Mouse (Mus musculus) hindbrain, embryonic 13.5 days (tissue): ENCODE data around the gene Aip. TPM values are rescaled to one million over a fixed set of nuclear protein-coding genes. Genes with fewer than 3 reads are reported as not detected.
"Not testable (repeated sequence)": the region's sequence is repeated elsewhere in the genome, so short reads cannot be mapped to it uniquely, and the experiment has no call there.

ENCODE experiments used
- ATAC-seq: fragments of 200-750 bp; cut with Nextera tagmentation; 2 replicates; pipeline ENCODE4 v1.8.0; 2017; ENCODE audit warnings: moderate TSS enrichment; ENCODE audit not compliant: low FRiP score
- H3K27ac ChIP-seq: fragments of 300-500 bp; sonication (generic); 2 replicates; pipeline ENCODE4 v1.5.1; 2015; ENCODE audit warnings: inconsistent platforms, mild to moderate bottlenecking, moderate library complexity
- H3K27me3 ChIP-seq: fragments of 300-500 bp; sonication (generic); 2 replicates; pipeline ENCODE4 v1.6.1; 2015; ENCODE audit warnings: mild to moderate bottlenecking, inconsistent platforms
- H3K36me3 ChIP-seq: fragments of 300-500 bp; sonication (generic); 2 replicates; pipeline ENCODE4 v1.6.1; 2015; ENCODE audit warnings: mild to moderate bottlenecking, inconsistent platforms
- H3K4me1 ChIP-seq: fragments of 300-500 bp; sonication (generic); replicated peaks from 2 replicates; pipeline ENCODE4 v1.6.1; 2015; ENCODE audit warnings: inconsistent platforms
- H3K4me2 ChIP-seq: fragments of 300-500 bp; sonication (generic); 2 replicates; pipeline ENCODE4 v1.6.1; 2015; ENCODE audit warnings: inconsistent platforms, mild to moderate bottlenecking, moderate library complexity
- H3K4me3 ChIP-seq: fragments of 300-500 bp; sonication (generic); 2 replicates; pipeline ENCODE4 v1.5.1; 2015; ENCODE audit warnings: mild to moderate bottlenecking, inconsistent platforms
- H3K9ac ChIP-seq: fragments of 300-500 bp; sonication (generic); 2 replicates; pipeline ENCODE4 v1.6.1; 2015; ENCODE audit warnings: mild to moderate bottlenecking, inconsistent platforms
- H3K9me3 ChIP-seq: fragments of 300-500 bp; sonication (generic); 2 replicates; pipeline ENCODE4 v1.6.1; 2016; ENCODE audit warnings: inconsistent platforms
- WGBS: fragments of 180-500 bp; shearing (Covaris S2); methylation state at CpG from one replicate; pipeline ENCODE4 v1.1.7; 2015; 5-methylcytosine and 5-hydroxymethylcytosine counted together
- polyA plus RNA-seq: library from polyadenylated mRNA; unstranded; fragments of >200 nt; fragmentation: Nextera tagmentation; extraction: Ambion mirVana; gene quantifications from 2 replicates; pipeline ENCODE4 v1.2.1, GENCODE M21; 2015

Aip gene
- polyA plus RNA-seq, 1 experiment from 2014 or later = 90.3 TPM

- Histone ChIP-seq H3K36me3 (peaks cover 36% of the 10 kb centered on the region), H3K9ac (peak overlapping the region; percentile 94), H3K4me3 (peak overlapping the region; percentile 83), H3K9me3 (no peaks in the 10 kb centered on the region), H3K27me3 (no peaks in the 10 kb centered on the region), H3K27ac (peak overlapping the region; percentile 78; the same call in 1 of the 2 replicates), H3K4me2 (peak overlapping the region; percentile 79), H3K4me1 (peaks cover 18% of the 10 kb centered on the region)
- ATAC-seq = no peak
- 65% methylated on average over 7 of the region's 7 CpGs for WGBS
Measured at GRCm38 (mm10) chr19:4126759-4127495, 1.3 kb upstream of the Aip start.

- WGBS = 5% methylated on average over 3 of the region's 4 CpGs
- peaks cover 25% of the 10 kb centered on the region for H3K36me3 ChIP-seq
- H3K4me2 ChIP-seq = peak overlapping the region; percentile 79
- H3K27me3 ChIP-seq, H3K9me3 ChIP-seq: not testable (repeated sequence)
- peak overlapping the region; percentile 78; the same call in 1 of the 2 replicates for H3K27ac ChIP-seq
- H3K9ac ChIP-seq = peak overlapping the region; percentile 94; the same call in 1 of the 2 replicates
- ATAC-seq = peak; percentile 47; the same call in 1 of the 2 replicates
- H3K4me1 ChIP-seq = peaks cover 24% of the 10 kb centered on the region
- peak overlapping the region; percentile 83 for H3K4me3 ChIP-seq
Measured at GRCm38 (mm10) chr19:4125268-4125667, 390 bp downstream of the Aip start.

- no peaks in the 10 kb centered on the region for H3K27me3 ChIP-seq
- H3K9ac ChIP-seq = no peak overlapping the region; the same call in 1 of the 2 replicates
- H3K4me3 ChIP-seq = no peak overlapping the region
- no peak for ATAC-seq
- H3K4me1 ChIP-seq = peaks cover 28% of the 10 kb centered on the region
- H3K36me3 ChIP-seq = peaks cover 18% of the 10 kb centered on the region
- no peaks in the 10 kb centered on the region for H3K9me3 ChIP-seq
- H3K27ac ChIP-seq = no peak overlapping the region
- WGBS = 87% methylated on average over 4 of the region's 4 CpGs
- no peak overlapping the region for H3K4me2 ChIP-seq
Measured at GRCm38 (mm10) chr19:4124432-4124831, 1.2 kb downstream of the Aip start.

GRCm38 (mm10) chr19:4122411-4123370 lies 3.0 kb downstream of the Aip start:
- Histone ChIP-seq H3K27ac (no peak overlapping the region), H3K4me2 (no peak overlapping the region), H3K9me3 (no peaks in the 10 kb centered on the region), H3K4me1 (peaks cover 27% of the 10 kb centered on the region), H3K9ac (no peak overlapping the region), H3K4me3 (no peak overlapping the region), H3K36me3 (peaks cover 11% of the 10 kb centered on the region), H3K27me3 (no peaks in the 10 kb centered on the region)
- no peak for ATAC-seq
- WGBS = 89% methylated on average over 7 of the region's 7 CpGs

- Histone ChIP-seq H3K4me2 (peak overlapping the region; percentile 26; the same call in 1 of the 2 replicates), H3K36me3 (peaks cover 16% of the 10 kb centered on the region), H3K4me1 (peaks cover 19% of the 10 kb centered on the region)
- not testable (repeated sequence) for H3K27ac ChIP-seq, H3K27me3 ChIP-seq, H3K9ac ChIP-seq, H3K4me3 ChIP-seq, H3K9me3 ChIP-seq, ATAC-seq
- WGBS = 61% methylated on average over 6 of the region's 6 CpGs
Measured at GRCm38 (mm10) chr19:4121896-4122295, 3.8 kb downstream of the Aip start.

GRCm38 (mm10) chr19:4121097-4121805 lies 4.4 kb downstream of the Aip start:
- Histone ChIP-seq H3K9ac (peak overlapping the region; percentile 72), H3K9me3 (no peaks in the 10 kb centered on the region), H3K4me1 (peaks cover 13% of the 10 kb centered on the region), H3K27ac (peak overlapping the region; percentile 89), H3K4me2 (peak overlapping the region; percentile 46), H3K27me3 (no peaks in the 10 kb centered on the region), H3K4me3 (peak overlapping the region; percentile 50), H3K36me3 (peaks cover 23% of the 10 kb centered on the region)
- ATAC-seq = peak; percentile 84
- 4% methylated on average over 38 of the region's 38 CpGs for WGBS

- ATAC-seq = no peak
- peaks cover 30% of the 10 kb centered on the region for H3K36me3 ChIP-seq
- H3K27me3 ChIP-seq = no peaks in the 10 kb centered on the region
- no peak overlapping the region for H3K9ac ChIP-seq
- peak overlapping the region; percentile 46 for H3K4me2 ChIP-seq
- peaks cover 10% of the 10 kb centered on the region for H3K4me1 ChIP-seq
- peak overlapping the region; percentile 50 for H3K4me3 ChIP-seq
- H3K9me3 ChIP-seq = no peaks in the 10 kb centered on the region
- 94% methylated on average over 2 of the region's 2 CpGs for WGBS
- peak overlapping the region; percentile 89 for H3K27ac ChIP-seq
Measured at GRCm38 (mm10) chr19:4120496-4120895, 5.2 kb downstream of the Aip start.

GRCm38 (mm10) chr19:4119716-4120487 lies 5.8 kb downstream of the Aip start:
- peak overlapping the region; percentile 46 for H3K4me2 ChIP-seq
- no peak for ATAC-seq
- H3K9me3 ChIP-seq = no peaks in the 10 kb centered on the region
- H3K4me1 ChIP-seq = peaks cover 10% of the 10 kb centered on the region
- no peaks in the 10 kb centered on the region for H3K27me3 ChIP-seq
- WGBS = 92% methylated on average over 6 of the region's 6 CpGs
- H3K36me3 ChIP-seq = peaks cover 36% of the 10 kb centered on the region
- H3K9ac ChIP-seq = no peak overlapping the region
- H3K27ac ChIP-seq = no peak overlapping the region
- H3K4me3 ChIP-seq = 0 out of 2 replicates have a peak overlapping the region, but pooled peaks have one; percentile 50

GRCm38 (mm10) chr19:4118350-4118749 lies 7.3 kb downstream of the Aip start:
- peaks cover 52% of the 10 kb centered on the region for H3K36me3 ChIP-seq
- peaks cover 10% of the 10 kb centered on the region for H3K4me1 ChIP-seq
- no peak overlapping the region for H3K4me2 ChIP-seq
- no peaks in the 10 kb centered on the region for H3K27me3 ChIP-seq
- ATAC-seq = no peak
- no peak overlapping the region for H3K4me3 ChIP-seq
- H3K27ac ChIP-seq = no peak overlapping the region
- 93% methylated on average over 2 of the region's 2 CpGs for WGBS
- no peaks in the 10 kb centered on the region for H3K9me3 ChIP-seq
- H3K9ac ChIP-seq = no peak overlapping the region

- 97% methylated on average over 7 of the region's 7 CpGs for WGBS
- H3K36me3 ChIP-seq = peaks cover 65% of the 10 kb centered on the region
- no peaks in the 10 kb centered on the region for H3K9me3 ChIP-seq
- H3K4me3 ChIP-seq = no peak overlapping the region
- H3K9ac ChIP-seq = no peak overlapping the region
- ATAC-seq = no peak
- H3K4me1 ChIP-seq = peaks cover 10% of the 10 kb centered on the region
- no peak overlapping the region for H3K27ac ChIP-seq
- H3K4me2 ChIP-seq = no peak overlapping the region
- no peaks in the 10 kb centered on the region for H3K27me3 ChIP-seq
Measured at GRCm38 (mm10) chr19:4117006-4117405, 8.7 kb downstream of the Aip start.

GRCm38 (mm10) chr19:4115816-4116215 lies 9.8 kb downstream of the Aip start:
- H3K27me3 ChIP-seq = no peaks in the 10 kb centered on the region
- H3K4me3 ChIP-seq = no peak overlapping the region
- no peak overlapping the region for H3K4me2 ChIP-seq
- no peak for ATAC-seq
- 85% methylated on average over 11 of the region's 11 CpGs for WGBS
- peaks cover 77% of the 10 kb centered on the region for H3K36me3 ChIP-seq
- H3K27ac ChIP-seq = no peak overlapping the region
- H3K9me3 ChIP-seq = no peaks in the 10 kb centered on the region
- H3K4me1 ChIP-seq = peaks cover 9% of the 10 kb centered on the region
- H3K9ac ChIP-seq = no peak overlapping the region
